Mouse (Mus musculus) hindbrain, embryonic 11.5 days (tissue): ENCODE data around the gene Caap1. TPM values are rescaled to one million over a fixed set of nuclear protein-coding genes. Genes with fewer than 3 reads are reported as not detected.

Experiments used
- ATAC-seq: fragments of 200-750 bp; cut with Nextera tagmentation; 2 replicates; pipeline ENCODE4 v1.8.0; 2017; ENCODE audit warnings: mild to moderate bottlenecking, moderate TSS enrichment, moderate library complexity; ENCODE audit not compliant: low FRiP score
- DNase-seq: peaks from one replicate; pipeline ENCODE4 v3.0.0-alpha.2; 2015; ENCODE audit warnings: low spot score
- H3K27ac ChIP-seq: fragments of 300-500 bp; sonication (generic); 2 replicates; pipeline ENCODE4 v1.5.1; 2014; ENCODE audit warnings: mild to moderate bottlenecking, low read depth, low read length
- H3K27me3 ChIP-seq: fragments of 300-500 bp; sonication (generic); 2 replicates; pipeline ENCODE4 v1.6.1; 2014; ENCODE audit warnings: mild to moderate bottlenecking, low read length, moderate library complexity, mixed read lengths; ENCODE audit not compliant: control insufficient read depth, insufficient read depth
- H3K36me3 ChIP-seq: fragments of 300-500 bp; sonication (generic); 2 replicates; pipeline ENCODE4 v1.6.1; 2014; ENCODE audit warnings: mild to moderate bottlenecking, low read length, moderate library complexity, mixed read lengths; ENCODE audit not compliant: control insufficient read depth, insufficient read depth
- H3K4me1 ChIP-seq: fragments of 300-500 bp; sonication (generic); replicated peaks from 2 replicates; pipeline ENCODE4 v1.6.1; 2014; ENCODE audit warnings: low read length, mixed read lengths; ENCODE audit not compliant: control insufficient read depth, insufficient read depth
- H3K4me2 ChIP-seq: fragments of 300-500 bp; sonication (generic); replicated peaks from 2 replicates; pipeline ENCODE4 v1.6.1; 2014; ENCODE audit warnings: mild to moderate bottlenecking, low read depth, low read length
- H3K4me3 ChIP-seq: fragments of 300-500 bp; sonication (generic); 2 replicates; pipeline ENCODE4 v1.5.1; 2014; ENCODE audit warnings: low read depth, low read length
- H3K9ac ChIP-seq: fragments of 300-500 bp; sonication (generic); 2 replicates; pipeline ENCODE4 v1.6.1; 2014; ENCODE audit warnings: low read depth, low read length
- H3K9me3 ChIP-seq: fragments of 300-500 bp; sonication (generic); 2 replicates; pipeline ENCODE4 v1.6.1; 2016; ENCODE audit warnings: low read length; ENCODE audit not compliant: control insufficient read depth
- WGBS: fragments of 180-500 bp; shearing (Covaris S2); extraction: QIAGEN DNeasy Blood & Tissue Kit; methylation state at CpG from one replicate; pipeline ENCODE4 v1.1.7; 2014; 5-methylcytosine and 5-hydroxymethylcytosine counted together
- polyA plus RNA-seq: library from polyadenylated mRNA; unstranded; fragments of >200 nt; fragmentation: Nextera tagmentation; extraction: Ambion mirVana; gene quantifications from 2 replicates; pipeline ENCODE4 v1.2.1, GENCODE M21; 2014

Gene Caap1
- 30.4 and 32.4 TPM in 2 replicates for polyA plus RNA-seq

DNA sequence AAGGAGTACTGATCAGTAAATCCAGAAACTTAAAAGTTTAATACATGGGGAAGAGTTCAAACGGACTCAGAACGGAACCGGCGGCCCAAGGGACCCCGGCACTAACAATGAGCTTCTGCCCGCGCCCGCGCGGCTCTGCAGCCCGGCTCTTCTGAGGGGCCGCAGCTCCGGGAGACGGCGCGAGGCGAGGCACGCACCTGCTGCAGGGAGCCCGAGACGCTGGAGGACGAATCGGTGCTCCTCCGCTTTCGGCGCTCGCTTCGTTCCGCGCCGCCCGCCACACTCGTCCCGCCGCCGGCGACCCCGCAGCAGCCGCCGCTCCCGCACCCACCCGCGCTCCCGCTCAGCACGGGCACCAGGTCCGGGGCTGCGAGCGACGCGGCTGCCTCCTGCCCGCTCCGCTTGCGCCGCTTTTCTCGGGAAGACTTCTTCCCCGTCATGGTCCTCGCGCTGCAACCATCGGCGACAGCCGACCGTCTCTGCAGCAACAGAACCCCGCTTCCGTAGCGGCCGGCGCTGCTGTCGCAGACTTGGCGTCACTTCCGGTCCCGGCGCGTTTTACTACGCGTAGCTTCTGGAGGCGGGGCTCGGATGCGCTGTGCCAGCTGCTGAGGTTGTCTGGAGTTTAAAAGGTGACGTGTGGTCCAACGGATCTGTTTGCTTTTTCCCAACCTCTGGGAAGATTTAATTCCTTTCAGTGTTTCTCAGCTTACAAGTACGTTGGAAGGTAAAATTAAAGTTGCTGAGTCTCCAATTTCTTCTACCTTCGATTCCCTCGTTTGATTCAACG, at the start of gene Caap1, which contains the start of gene Gm10306:
TSS of gene Caap1 (minus strand) at position 532 of the 790 bp plus-strand sequence.
TSS of gene Gm10306 (plus strand) at position 282 of the 790 bp plus-strand sequence.
- DNase-seq (peak; percentile 98), ATAC-seq (peak; percentile 97)
- H3K36me3 ChIP-seq, result no peaks in the 10 kb centered on the region
- H3K9me3 ChIP-seq, result no peaks in the 10 kb centered on the region
- H3K27me3 ChIP-seq, result no peaks in the 10 kb centered on the region
- peak within 1 kb of the TSS; percentile 94 for H3K4me3 ChIP-seq
- H3K27ac ChIP-seq, result peak within 1 kb of the TSS; percentile 77
- peak within 1 kb of the TSS; percentile 45 for H3K4me2 ChIP-seq
- 1% methylated on average over 75 of the region's 83 CpGs for WGBS
- H3K9ac ChIP-seq, result peak within 1 kb of the TSS; percentile 89
- H3K4me1 ChIP-seq, result no peaks in the 10 kb centered on the region

DNA sequence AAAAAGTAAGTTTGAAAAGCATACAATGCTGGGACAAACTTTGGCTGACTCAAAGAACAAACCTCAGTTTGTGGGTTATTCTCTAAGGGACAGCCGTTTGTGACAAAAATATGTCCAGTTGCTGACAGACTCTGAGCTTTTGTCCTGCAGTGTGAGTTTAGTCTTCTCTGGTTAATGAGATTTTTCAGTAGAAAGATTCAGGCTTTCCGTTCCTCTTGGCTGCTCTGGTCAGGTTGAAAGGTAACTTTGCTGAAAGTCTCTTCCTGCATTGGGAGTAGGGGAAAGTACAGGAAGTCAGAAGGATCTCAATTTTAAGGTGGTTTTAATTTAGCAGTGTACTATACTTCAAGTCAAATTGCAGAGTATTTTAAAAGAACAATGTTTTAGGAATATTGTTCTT, 49.0 kb upstream of the Caap1 start:
- 92% methylated on average over 2 of the region's 2 CpGs for WGBS
- ATAC-seq (no peak), DNase-seq (no peak)
- Histone ChIP-seq H3K4me1 (no peaks in the 10 kb centered on the region), H3K4me3 (no peak overlapping the region), H3K27ac (no peak overlapping the region), H3K36me3 (no peaks in the 10 kb centered on the region), H3K9me3 (no peaks in the 10 kb centered on the region), H3K27me3 (no peaks in the 10 kb centered on the region), H3K4me2 (no peak overlapping the region), H3K9ac (no peak overlapping the region)

DNA sequence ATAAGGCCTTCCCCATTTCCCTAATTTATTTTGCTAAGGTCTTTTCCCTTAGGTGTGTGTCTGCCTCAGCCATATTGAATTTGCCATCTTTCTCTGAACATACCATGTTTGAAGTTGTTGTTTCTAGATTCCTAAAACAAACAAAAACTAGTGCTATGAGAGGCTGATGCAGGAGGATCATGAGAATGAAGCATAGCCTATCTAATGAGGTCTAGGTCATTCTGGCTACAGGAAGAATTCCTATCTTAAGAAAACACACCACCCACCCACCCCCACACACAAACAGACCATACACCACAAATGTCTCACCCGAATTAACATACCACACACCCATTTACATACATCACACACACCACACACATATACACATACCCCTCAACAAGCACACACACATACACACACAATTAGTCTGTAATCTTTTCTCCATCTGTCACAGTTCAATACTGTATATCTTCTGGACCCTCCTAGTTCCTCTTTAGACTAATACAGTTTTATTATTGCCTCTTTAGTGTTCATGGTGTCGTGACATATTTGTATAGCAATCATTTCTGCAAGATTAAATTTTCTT, 47.9 kb upstream of the Caap1 start:
- DNase-seq (no peak), ATAC-seq (no peak)
- H3K4me1 ChIP-seq, result no peaks in the 10 kb centered on the region
- WGBS, result 93% methylated on average over 2 of the region's 2 CpGs
- H3K9me3 ChIP-seq, result no peaks in the 10 kb centered on the region
- H3K27ac ChIP-seq, result no peak overlapping the region
- no peak overlapping the region for H3K9ac ChIP-seq
- H3K36me3 ChIP-seq, result no peaks in the 10 kb centered on the region
- no peak overlapping the region for H3K4me3 ChIP-seq
- no peak overlapping the region for H3K4me2 ChIP-seq
- H3K27me3 ChIP-seq, result no peaks in the 10 kb centered on the region

DNA sequence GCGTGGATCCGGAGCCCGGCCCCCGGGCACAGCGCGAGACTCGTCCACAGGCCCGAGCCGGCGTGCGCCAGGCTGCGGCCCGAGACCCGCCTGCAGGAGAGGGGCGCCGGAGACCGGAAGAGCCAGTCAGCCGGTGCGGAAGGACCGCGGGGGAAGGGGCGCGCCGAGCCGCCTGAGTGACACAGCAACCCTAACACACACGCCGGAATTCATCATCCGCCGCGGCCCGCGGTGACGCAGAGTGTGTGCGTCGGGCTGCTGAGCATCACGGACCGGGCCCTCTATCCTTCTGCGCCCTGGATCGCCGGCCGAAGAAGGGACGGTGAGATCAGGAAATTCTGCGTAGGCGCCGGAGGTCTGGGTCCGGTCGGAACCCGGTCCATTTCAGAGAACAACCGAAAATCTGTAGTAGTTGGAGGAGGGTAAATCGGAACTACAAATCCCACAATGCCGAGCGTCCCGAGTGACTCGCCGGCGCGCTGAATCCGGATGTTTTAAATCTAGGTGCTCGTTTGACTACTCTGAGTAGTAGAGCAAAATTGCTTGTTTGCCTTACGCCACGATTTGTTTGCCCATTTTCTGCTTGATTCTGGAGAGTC, 46.5 kb upstream of the Caap1 start, which contains the start of gene Plaa:
TSS of gene Plaa (minus strand) at position 214 of the 599 bp plus-strand sequence.
- WGBS, result under 1% methylated on average over 51 of the region's 61 CpGs
- H3K4me3 ChIP-seq, result peak within 1 kb of the TSS; percentile 88
- peak within 1 kb of the TSS; percentile 64 for H3K4me2 ChIP-seq
- H3K4me1 ChIP-seq, result no peaks in the 10 kb centered on the region
- peak within 1 kb of the TSS; percentile 95 for H3K9ac ChIP-seq
- no peaks in the 10 kb centered on the region for H3K27me3 ChIP-seq
- peak within 1 kb of the TSS; percentile 84 for H3K27ac ChIP-seq
- no peaks in the 10 kb centered on the region for H3K36me3 ChIP-seq
- ATAC-seq, result peak; percentile 100
- no peaks in the 10 kb centered on the region for H3K9me3 ChIP-seq
- DNase-seq, result peak; percentile 95

DNA sequence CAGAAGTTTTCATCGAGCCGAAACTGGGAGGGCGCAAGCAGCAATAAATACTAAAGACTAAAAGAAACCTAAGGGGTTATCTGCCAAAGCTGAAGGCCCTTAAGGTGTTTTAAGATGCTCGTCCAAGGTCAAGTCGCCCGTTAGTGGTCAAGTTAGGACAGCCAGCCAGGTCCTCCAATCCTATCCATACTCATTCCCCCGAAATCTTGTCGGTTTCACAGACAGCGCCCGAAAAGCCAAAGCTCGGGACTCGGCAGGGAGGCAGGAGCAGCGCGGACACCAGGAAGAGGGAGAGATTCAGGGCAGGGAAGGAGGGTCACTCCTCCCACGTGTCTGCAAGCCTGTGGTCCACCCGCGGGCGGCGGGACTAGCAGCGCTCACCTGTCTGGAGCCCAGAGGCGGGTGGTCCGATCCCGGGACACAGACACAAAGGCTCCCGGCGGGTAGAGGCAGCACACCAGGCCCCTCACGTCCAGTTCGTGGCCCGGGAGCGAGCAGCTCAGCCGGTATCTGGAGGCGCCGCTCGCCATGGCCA, 46.0 kb upstream of the Caap1 start:
- H3K36me3 ChIP-seq, result no peaks in the 10 kb centered on the region
- H3K9me3 ChIP-seq, result no peaks in the 10 kb centered on the region
- ATAC-seq (no peak; the same call in 1 of the 2 replicates), DNase-seq (no peak)
- no peaks in the 10 kb centered on the region for H3K4me1 ChIP-seq
- H3K27me3 ChIP-seq, result no peaks in the 10 kb centered on the region
- peak overlapping the region; percentile 88 for H3K4me3 ChIP-seq
- H3K9ac ChIP-seq, result peak overlapping the region; percentile 95
- WGBS, result 0% methylated on average over 32 of the region's 33 CpGs
- H3K4me2 ChIP-seq, result peak overlapping the region; percentile 44
- H3K27ac ChIP-seq, result peak overlapping the region; percentile 84

DNA sequence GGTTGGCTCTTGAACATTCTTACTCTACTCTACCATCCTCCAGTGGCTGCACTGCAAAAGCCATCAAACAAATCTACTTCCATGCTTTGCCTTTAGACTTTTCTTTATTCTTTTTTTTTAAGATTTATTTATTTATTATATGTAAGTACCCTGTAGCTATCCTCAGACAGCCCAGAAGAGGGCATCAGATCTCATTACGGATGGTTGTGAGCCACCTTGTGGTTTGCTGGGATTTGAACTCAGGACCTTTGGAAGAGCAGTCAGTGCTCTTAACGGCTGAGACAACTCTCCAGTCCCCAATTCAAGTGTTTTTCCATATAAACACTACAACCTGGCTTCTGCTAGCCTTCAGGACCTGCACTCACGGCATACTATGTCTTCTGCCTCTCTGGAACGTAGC, 44.8 kb upstream of the Caap1 start:
- DNase-seq (peak; percentile 9), ATAC-seq (no peak)
- Histone ChIP-seq H3K4me2 (no peak overlapping the region), H3K4me1 (no peaks in the 10 kb centered on the region), H3K27ac (no peak overlapping the region), H3K9me3 (no peaks in the 10 kb centered on the region), H3K36me3 (no peaks in the 10 kb centered on the region), H3K27me3 (no peaks in the 10 kb centered on the region), H3K4me3 (no peak overlapping the region), H3K9ac (no peak overlapping the region)
- 92% methylated on average over 4 of the region's 4 CpGs for WGBS

DNA sequence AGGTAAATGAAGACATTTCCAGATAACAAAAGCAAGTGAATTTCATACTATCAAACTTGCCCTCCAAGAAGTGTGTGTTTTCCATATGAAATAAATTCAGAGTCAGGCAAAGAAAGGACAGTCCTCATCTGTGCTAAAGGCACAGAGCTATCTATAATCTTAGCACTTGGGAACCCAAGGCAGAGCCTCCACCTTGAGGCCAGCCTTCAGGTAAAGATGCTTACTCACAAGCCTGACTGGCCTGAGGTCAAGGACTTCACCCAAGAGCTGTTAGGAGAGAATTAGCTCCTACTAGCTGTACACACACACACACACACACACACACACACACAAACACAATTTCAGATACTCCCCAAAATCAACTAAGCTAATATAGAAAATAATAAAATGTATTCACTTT, 36.1 kb upstream of the Caap1 start:
- Histone ChIP-seq H3K36me3 (no peaks in the 10 kb centered on the region), H3K4me3 (no peak overlapping the region), H3K9ac (no peak overlapping the region), H3K4me2 (no peak overlapping the region), H3K4me1 (no peaks in the 10 kb centered on the region), H3K9me3 (no peaks in the 10 kb centered on the region), H3K27me3 (no peaks in the 10 kb centered on the region), H3K27ac (no peak overlapping the region)
- DNase-seq, result no peak
- ATAC-seq, result no peak

DNA sequence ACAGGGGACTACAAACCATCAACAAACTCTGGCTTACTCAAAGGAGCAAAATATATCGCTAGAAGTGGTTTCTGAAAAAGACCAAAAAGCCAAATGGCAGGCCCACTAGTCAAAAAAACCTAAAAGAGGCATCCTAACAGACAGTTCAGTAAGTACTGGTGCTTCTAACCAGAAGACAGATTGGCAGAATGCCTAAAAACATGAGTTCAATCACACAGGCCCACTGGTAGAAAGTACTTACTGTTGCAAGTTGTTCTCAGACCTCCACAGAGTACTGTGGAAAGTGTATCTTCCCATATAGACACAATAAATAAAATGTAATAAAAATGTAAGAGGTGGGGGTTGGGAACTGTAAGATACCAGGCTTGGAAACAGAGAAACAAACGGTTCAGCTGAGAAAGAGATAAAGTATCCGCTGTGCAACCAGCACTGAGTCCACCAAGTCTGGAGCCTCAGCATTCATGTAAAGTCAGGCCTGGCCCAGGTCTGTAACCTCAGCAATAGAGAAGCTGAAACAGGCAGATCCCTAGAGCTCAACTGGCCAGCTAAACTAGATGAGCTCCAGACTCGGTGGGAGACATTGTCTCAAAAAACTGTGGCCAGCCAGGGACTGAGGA, 35.3 kb upstream of the Caap1 start:
- 84% methylated on average over 4 of the region's 4 CpGs for WGBS

More for the DNA sequence above, 35.3 kb upstream of the Caap1 start:
- no peak for DNase-seq
- no peaks in the 10 kb centered on the region for H3K9me3 ChIP-seq
- no peak overlapping the region for H3K4me3 ChIP-seq
- H3K27me3 ChIP-seq, result no peaks in the 10 kb centered on the region
- no peaks in the 10 kb centered on the region for H3K4me1 ChIP-seq
- no peaks in the 10 kb centered on the region for H3K36me3 ChIP-seq
- no peak overlapping the region for H3K27ac ChIP-seq
- H3K9ac ChIP-seq, result no peak overlapping the region
- no peak overlapping the region for H3K4me2 ChIP-seq
- no peak for ATAC-seq
